Mouse (Mus musculus) telencephalon, adult 2 months (tissue): ENCODE measurements around the gene Rpl37.

ENCODE experiments used
- DNase-seq: peaks from one replicate; pipeline ENCODE4 v3.0.0-alpha.2; 2011; ENCODE audit warnings: low read depth, low spot score

The Rpl37 gene

DNA sequence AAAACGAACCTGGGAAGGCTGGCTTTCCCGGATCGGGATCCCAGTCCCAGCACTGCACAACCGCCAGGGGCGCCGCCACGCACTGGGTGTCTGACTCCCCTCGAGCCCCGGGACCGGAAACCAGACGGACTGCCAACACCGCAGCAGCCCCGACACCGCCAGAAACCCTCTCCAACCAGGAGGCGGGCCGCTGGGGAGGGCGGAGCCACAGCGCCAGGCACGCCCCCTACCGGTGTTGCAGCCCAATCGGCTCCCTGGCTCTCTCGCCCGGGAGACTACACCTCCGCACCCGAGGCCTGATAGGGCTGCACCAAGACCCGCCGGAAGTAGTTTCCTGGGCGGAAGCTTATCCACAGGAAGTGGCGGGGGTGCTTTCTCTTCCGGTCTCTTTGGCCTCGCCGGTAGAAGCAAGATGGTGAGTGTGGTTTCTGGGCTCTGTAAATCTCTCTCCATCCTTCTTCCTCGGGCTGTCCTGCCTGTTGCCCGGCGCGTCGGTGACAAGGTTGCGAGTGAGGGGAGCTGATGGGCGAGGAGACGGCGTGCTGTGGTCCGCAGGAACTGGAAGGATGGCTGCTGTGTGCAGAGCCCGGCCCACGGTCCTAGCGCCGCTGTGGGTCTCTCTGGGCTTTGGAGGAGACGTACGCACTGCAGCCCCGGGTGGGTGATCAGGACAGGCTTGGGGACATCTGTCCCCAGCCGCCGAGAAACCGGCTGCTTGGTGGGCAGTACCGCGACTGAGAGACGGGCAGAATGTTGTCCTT, at the start of gene Rpl37:
Gene Rpl37, plus strand, starts transcription at position 376 of the 761 bp plus-strand sequence.
- peak; percentile 97 for DNase-seq

DNA sequence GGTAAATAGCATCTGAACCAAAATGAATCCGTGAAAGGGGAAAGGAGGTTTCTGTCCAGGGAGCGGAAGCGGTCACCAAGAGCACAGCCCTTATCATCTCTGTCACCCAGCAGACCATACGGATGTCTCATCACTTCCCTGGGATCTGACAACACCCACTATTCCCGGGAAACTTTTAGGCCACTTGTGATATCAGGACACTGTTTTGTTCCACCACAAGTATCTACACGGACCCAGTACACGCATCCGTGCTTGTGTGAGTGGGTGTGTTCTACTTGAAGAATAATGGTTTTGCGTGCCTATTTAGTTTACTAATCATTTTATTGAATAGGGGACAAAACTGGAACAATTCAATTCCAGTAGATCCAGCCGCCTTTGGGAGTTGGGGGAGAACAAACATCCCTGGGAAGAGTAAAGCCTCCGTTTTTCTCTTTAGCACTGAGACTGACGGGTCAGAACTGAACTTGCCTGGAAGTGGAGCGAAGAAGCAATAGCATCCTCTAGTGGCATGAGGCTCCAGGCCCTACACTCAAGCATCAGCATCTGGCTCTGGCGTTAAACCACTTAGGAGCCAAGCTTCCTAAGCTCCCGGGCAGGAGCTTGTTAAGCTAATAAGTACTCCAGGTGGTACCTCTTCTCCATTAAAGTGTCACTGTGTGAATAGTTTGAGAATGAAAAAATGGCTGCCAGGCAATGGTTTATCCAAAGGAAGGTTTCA, 47.5 kb upstream of the Rpl37 start:
- peak; percentile 65 for DNase-seq

DNA sequence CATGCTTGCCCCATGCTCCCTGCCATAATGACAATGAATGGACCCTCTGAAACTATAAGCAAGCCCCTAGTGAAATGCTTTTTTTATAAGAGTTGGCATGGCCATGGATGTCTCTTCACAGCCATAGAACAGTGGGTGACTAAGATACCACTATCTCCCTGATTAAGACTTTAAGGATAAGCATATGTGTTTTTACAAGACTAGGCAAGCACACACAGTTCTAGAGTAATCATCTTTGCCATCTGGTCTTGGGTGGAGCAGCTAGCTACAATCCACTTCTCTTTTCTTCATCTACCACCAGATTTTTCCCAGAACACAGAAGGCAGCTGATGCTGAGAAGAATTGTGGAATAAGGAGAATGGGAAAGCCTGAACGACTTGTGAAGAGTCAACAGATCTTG, 35.2 kb upstream of the Rpl37 start:
- DNase-seq = no peak

- DNase-seq = no peak
Measured at GRCm38 (mm10) chr15:5086162-5086561, 30.3 kb upstream of the Rpl37 start.

DNA sequence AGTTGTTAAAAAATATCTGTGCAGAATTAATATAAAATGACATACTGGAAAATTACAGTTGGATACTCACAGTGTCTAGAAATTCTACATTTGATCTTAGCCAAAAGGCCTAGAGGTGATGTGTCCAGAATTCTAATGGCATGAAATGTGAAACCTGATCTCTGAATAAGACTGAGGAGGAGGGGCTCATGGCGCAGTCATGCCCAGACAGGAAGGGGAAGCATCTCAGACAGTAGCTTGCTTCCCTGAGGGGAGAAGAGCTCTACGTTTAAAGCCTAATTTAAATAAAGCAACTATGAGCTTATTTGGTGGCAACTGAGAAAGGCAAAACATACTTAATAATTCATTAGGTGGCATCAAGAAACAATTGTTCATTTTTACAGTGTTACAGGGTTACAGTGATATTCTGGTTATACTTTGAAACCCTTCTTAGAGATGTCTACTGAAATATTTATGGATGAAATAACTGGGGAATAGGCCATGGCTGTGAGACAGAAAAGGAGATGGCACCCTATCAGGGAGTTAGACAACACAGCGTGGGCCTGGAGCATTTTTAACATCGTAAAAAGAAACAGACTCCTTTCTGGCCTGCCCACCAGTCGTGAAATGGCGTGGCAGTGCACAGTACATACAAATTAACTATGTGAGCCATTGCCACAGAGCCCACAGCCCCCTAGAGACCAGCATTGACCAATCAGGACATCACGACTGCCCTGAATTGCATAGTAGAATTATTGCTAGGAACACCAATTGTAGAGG, 27.4 kb upstream of the Rpl37 start:
- DNase-seq = no peak

GRCm38 (mm10) chr15:5090131-5090530, 26.3 kb upstream of the Rpl37 start:
- no peak for DNase-seq

DNA sequence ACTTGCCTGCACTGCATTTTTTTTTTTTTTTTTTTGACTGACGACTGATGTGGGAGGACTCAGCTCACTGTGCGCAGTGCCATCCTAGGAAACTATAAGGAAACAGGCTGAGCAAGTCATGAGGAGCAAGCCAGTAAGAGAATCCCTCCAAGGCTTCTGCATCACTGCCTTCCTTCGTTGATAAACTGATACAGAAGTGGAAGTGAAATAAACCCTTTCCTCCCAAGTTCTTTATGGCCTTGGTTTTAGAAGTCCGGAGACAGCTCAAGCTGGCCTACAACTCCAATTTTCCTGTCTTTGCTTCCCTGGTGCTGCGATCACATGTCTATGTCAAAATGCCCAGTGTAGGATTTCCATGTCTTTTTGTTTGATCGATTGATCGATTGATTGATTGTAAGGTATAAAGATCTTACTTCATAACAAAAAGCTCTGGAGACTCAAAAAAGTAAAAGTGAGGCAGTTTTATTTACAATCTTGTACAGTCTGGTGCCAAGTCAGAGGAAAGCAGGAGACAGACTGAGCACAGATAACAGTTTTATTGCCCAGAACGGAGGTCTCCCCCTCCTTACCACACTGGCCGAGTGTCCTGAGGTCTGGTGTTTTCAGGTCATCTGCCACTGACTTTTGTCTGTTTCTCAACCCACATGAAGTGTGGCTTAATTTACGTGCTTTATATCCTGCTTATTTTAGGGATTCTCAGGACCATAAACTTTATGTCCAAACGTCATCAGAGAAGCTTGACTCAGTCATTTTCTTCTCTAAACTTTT, 20.7 kb upstream of the Rpl37 start:
- no peak for DNase-seq

GRCm38 (mm10) chr15:5097376-5097775, 19.1 kb upstream of the Rpl37 start:
- DNase-seq = no peak

DNA sequence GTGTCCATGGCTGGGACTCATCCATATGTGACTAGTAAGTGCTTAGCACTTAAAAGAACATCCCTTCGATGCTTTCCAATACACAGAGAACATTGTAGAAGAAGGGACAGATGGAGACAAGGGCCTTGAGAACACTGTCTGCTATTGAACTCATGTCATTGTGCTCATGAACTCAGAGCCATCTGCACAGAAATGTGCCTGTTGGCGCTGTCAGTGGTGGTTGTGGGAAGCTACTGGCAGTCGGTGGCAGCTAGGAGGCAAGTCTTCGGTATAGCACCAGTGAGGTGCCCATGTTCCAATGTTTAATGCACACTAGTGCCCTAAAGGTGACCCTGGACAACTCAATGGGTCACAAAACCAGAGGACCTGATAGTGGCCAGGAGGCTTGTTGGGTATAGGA, 14.1 kb upstream of the Rpl37 start:
- DNase-seq = no peak

DNA sequence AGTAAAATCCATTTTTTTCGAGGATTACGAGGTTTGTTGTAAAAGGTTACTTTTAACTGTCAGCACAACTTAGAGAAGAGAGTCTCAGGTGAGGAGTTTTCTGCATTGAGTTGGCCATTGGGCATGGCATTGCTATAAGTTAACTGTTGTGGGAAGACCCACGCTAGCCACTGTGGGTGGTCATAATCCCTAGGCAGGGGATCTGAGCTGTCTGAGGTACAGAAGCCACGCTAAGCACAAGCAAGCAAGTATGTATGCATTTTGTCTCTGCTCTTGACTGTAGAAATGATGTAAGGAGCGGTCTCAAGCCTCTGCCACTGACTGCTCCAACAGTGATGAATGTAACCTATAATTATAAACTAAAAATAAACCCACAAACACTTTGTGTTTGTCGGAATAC, 10.6 kb upstream of the Rpl37 start:
- no peak for DNase-seq

GRCm38 (mm10) chr15:5106293-5106692, 10.2 kb upstream of the Rpl37 start:
- no peak for DNase-seq

DNA sequence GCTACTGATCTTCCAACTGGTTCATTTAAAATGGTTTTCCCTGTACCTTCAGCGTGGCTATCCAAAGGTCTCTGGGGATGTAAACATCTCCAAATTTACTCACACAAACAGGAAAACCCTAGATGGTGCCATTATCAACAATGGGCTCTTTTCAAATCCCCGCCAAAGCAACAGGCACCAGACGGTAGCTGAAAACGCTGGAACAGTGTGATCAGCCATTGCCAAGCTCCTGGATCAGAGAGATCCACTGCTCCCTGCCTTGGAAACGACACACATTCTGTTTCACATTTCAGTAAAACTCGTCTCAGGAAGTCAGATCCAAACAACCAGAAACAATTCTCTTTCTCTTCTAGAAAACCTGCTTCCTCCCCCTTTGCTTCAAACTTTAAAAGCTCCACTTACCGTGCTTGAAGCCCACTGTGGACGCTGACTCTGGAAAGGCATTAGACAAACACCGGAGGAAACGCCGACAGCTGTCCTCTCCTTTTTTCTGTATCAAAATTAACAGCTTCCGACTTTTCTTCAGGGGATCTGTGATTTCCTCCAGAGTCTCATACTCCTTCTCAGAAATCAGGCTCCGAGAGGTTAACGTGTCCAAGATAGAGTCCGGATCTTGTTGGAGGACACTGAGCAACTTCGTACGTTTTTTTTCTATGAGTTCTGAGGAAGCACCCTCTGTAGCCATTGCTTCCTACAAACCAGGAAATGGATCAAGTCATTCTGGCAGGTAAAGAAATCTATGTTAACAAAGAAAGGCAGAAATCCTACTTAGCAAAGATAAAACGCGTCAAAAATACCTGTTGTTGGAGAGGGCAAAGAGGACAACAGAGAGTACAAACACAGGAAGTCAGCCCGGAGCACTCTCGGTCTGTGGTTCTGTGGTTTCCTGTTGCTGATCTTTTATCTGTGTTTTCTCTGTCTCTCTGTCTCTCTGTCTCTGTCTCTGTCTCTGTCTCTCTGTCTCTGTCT, 8.5 kb upstream of the Rpl37 start, which contains the start of gene Card6:
Gene Card6, minus strand, starts transcription at position 854 of the 969 bp plus-strand sequence.
- DNase-seq = no peak

GRCm38 (mm10) chr15:5108655-5109040, 7.8 kb upstream of the Rpl37 start:
- no peak for DNase-seq

GRCm38 (mm10) chr15:5112651-5113050, 3.8 kb upstream of the Rpl37 start:
- no peak for DNase-seq

DNA sequence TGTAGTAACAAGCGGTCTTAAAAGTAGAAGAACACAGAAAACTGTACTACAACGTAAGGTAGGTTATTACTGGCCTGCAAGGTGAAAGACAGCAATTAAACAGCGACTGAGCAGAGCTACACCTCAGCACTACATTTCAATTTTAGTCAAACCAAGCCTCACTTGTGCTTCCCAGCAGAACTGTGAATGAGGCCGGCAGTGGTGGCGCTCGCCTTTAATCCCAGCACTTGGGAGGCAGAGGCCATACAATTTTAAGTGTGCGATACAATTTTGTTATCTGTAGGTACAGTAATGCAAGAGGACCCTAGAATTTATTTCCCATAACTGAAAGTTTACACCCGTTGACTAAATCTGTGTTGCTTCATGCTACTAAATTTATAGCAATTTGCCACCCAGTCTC, 1.3 kb upstream of the Rpl37 start:
- no peak for DNase-seq

GRCm38 (mm10) chr15:5117031-5117601, 671 bp downstream of the Rpl37 start:
- no peak for DNase-seq

- no peak for DNase-seq
Measured at GRCm38 (mm10) chr15:5118626-5119025, 2.2 kb downstream of the Rpl37 start.

- DNase-seq = no peak
Measured at GRCm38 (mm10) chr15:5119192-5119591, 2.7 kb downstream of the Rpl37 start.

DNA sequence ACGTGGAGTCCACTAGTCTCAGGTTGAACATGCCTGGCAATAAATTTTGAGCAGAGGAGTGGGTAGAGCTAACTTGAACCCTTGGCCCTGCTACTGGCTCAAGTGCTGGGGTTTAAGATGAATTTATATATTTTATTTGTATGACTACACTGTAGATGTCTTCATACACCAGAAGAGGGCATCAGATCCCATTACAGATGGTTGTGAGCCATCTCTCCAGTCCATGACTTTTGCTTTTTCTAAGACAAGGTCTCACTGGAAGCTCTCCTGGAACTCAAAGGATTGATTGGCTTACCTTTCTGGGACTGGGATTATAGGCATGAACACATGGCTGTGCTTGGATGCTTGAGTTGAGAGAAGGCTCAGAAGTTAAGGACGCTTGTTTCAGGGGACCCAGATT, 3.3 kb downstream of the Rpl37 start:
- DNase-seq = no peak
